Mouse (Mus musculus) T-cell, adult 2 months (primary cell): ENCODE results near the gene Fscn3.

Experiments
- DNase-seq: peaks from one replicate; pipeline ENCODE4 v3.0.0; 2022; ENCODE audit warnings: low spot score

Gene Fscn3

DNA sequence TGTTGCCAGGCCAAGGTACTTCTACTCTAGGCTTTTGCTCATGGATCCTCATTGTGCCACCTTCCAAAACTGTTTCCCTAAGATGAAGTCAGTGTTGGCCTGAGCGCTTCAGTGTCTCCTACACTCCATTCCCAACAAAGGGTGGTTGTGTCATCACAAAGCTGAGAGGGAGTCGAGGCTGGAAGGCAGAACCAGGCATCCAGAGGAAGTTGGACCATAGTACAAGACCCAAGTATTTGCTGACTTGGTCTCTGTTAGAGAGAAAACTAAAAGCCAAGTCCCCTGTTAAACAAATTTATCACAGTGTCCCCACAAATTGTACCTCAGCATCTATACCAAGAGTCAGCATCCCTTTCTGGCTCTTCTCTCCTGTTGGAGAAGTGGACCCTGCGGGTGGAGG lies 701 bp downstream of the Fscn3 start, which contains the start of gene Gcc1:
TSS of gene Gcc1 (minus strand) at position 101 of the 400 bp plus-strand sequence.
- DNase-seq: no peak

DNA sequence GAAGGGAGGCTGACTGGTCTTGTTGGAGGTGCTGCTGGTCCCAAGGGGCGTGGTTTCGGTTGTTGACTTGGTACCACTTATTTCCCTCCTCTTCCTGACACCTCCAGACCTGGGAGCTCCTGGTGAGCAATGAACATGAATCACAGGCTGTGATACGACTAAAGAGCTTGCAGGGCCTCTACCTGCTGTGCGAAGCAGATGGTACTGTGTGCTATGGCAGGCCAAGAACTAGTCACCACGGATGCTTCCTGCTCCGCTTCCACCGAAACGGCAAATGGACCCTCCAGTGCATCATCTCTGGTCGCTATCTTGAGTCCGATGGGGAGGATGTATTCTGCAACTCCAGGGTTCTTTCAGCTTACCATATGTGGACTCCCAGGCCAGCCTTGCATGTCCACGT lies 2.3 kb downstream of the Fscn3 start:
- no peak for DNase-seq

DNA sequence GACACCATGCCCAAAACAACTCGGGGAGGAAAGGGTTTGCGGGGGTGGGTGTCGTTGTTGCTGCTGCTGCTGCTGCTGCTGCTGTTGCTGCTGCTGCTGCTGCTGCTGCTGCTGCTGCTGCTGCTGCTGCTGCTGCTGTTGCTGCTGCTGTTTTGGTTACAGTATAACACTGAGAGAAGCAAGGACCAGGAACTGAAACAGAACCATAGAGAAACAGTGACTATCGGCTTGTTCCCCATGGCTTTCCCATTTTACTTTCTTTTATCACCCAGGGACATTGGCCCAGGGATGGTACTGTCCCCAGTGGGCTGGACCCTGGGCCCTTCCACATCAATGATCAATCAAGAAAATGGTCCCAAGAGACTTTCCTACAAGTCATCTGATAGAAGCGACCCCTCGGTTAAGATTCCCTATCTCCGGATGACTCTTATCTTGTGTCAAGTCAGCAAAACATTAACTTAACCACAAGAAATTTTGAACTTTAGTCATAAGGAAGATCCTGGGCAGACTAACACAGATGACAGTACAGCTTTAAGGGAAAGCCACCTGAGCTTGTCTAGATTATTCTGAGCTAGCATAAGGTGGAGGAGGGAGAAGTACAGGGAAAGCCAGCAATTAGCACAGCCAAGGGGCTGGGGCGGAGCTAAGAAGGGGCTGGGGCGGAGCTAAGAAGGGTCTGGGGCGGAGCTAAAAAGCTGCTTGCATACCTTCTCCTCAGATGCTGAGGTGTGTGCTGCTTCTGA lies 3.4 kb downstream of the Fscn3 start:
- no peak for DNase-seq

DNA sequence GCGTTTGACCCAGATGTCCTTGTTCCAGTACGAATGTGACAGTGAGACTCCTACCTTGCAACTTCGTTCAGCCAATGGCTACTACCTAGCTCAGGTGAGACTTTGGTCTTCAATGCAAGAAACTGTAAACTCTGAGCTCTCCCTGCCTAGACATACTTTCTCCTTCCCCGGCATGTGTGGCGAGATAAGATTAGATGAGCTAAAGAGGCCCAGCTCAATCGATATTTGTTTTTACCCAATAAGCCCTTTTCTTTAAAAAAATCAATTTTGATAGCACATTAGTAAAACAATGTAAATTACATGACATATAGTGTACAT lies 3.9 kb downstream of the Fscn3 start:
- no peak for DNase-seq

DNA sequence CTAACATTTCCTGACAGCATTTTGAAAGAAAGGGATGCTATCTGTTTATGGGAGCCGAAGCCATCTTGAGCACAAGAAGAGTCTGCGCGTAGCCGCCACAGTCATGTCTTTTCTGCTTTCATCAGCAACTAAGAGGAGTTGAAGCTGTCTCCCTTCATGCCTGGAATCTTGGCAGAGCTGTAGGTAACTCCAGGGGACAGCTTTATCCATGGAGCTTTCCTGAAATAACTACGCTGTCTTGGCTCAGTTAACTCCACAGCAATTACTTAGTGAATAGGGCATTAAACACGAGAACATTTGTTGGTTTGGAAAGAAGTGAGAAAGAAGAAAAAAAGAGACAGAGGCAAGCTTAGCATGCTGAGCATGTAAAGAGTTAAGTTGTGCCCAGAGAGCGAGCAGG lies 20.3 kb downstream of the Fscn3 start:
- no peak for DNase-seq

DNA sequence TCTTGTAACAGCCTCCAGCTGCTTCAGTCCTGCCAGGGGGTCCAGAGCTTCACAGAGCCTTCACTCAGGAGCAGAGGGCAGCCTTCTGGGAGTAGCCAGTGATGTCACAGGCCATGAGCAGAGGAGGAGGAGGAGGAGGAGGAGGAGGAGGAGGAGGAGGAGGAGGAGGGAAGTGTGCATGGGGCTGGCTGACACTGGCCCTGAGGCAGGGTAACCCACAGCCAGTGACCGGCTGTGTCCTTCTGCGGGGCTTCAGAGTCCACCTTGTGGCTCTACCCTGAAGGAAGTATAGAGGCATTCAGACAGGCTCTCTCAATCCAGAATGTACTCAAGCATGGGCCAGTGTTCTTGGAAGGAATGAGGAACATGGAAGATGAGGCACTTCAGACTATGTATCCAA lies 21.7 kb downstream of the Fscn3 start, which contains the start of gene Pax4:
TSS of gene Pax4 (minus strand) at position 101 of the 400 bp plus-strand sequence.
- DNase-seq: no peak

DNA sequence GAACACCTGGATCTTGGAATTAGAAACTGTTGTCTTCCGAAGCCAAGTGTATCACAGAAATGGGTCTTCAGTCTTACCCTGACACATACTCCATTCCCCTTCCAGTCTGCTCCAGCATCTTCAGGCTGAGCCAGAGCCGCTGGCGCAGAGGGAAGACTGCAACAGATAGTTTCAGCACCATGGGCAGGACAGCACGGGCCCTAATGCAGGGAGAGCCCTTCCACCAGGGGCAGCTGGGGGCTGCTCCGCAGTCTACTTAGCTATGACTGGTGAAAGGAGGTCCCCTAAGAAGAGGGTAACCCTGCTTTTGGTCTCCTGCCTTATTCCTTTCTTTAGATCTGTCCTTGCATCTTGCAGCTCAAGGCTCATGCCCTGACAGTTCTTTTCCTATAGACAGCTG lies 22.9 kb downstream of the Fscn3 start:
- DNase-seq: no peak

DNA sequence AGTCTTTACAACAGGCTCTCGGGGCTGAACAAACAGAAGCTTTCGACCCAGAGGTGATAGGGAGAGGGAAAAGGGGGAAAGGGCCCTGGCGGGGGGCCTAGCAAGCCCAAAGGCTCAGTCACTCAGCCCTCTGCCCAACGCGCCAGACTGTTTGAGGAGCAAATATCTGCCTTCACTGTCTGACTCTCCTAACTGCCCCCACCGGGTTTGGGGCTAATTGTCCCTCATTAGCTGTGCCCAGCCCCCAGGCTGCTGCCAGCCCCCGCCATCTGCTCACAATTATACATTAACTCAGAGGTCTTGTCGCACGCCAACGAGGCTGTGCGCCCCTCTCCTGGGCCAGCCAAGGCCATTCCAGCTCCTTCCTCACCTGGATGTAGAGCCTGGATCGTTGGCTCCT lies 23.4 kb downstream of the Fscn3 start:
- DNase-seq: no peak

DNA sequence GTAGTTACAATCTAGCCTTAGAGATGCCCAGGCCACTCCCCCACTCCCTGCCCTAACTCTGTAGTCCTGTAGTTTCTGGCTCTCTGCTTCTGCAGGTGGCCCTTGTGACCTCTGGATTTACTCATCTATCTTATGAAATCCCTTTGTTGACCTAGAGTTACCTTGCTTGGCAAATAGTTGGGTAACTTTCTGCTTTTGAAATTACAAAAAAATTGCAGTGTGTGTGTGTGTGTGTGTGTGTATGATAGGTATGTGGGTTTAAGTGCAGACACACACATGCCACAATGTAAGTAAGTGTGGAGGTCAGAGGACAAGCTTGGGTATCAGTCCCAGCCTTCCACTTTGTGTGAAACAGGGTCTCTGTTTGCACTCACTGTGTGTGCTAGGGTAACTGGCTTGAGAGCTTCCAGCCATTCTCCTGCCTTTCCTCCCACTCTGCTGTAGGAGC lies 31.7 kb downstream of the Fscn3 start:
- no peak for DNase-seq

DNA sequence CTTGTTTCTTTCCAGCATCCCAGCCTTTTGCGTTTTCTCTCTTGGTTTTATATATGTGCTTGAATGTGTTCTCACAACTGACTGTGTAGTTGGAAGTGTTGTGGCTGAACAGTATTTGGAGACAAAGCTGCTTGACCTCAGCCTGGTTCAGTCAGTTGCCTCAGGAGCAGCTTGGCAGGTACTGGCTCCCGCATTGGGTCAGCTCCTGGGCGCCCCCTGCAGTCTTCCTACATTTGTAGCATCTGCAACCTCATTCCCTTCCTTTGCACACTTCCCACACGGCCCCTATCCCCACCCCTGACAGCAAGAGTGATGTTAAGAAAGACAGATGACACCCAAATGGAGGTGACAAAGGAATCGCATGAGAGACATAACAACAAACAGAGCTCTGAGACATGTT lies 32.9 kb downstream of the Fscn3 start:
- peak; percentile 30 for DNase-seq

DNA sequence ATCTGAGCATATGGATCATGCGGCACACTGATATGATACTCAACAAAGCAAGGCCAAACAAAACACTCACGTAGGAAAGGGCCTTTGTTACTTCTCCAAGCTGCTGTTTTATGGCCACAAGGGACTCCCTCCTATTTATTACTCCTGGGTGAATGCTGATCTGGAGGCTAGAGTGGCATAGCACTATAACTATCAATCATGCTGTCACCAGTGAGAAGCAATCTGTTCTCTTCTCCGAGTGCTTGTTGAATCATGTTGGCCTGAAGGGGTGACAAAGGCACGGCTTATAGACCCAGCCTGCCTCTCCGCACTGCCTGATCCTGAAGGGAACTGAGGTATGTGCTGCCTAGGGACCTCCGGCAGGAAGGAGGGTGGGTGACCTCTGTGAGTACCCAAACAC lies 37.0 kb downstream of the Fscn3 start:
- no peak for DNase-seq

DNA sequence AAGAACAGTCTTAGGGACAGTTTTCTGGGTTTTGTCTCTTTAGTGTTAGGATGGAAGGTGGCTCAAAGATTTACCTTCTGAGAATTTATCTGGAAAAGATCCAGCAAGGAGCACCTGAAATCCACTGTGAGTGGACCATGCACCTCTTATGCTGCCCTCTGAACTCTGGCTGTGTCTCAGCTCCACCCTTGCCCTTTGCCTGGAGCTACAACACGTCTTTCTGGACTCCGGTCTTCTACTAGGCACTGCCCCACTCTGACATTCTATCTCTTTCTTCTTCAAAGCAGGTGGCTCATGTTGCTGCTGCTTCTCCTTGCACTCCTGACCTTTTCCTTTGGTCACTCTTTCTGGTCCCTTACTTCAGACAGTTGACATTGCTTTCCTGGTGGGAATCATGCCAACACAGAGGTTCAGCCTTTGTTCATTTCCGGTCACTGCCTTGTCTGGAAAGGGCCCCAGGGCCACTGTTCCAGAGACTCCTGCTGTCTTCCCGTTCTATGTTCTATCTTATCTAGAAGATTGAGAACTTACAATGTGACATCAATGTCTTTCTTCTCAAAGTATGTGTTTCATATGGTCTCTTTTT lies 42.5 kb downstream of the Fscn3 start:
- DNase-seq: no peak

DNA sequence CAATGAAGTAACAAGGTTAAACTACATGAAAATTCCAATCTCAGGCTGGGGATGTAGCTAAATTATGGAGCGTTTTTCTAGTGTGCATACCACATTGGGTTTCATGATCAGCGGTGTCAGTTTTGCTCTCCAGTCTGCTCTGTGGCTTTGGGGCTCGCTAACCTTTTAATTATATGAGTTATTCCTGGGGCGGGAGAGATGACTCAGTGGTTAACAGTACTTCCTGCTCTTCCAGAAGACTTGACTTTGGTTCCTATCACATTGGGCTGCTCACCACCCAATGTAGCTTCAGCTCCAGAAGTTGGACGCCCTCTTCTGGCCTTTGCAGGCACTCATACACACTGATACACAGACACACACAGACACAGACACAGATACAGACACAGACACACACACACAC lies 43.0 kb downstream of the Fscn3 start:
- no peak for DNase-seq

DNA sequence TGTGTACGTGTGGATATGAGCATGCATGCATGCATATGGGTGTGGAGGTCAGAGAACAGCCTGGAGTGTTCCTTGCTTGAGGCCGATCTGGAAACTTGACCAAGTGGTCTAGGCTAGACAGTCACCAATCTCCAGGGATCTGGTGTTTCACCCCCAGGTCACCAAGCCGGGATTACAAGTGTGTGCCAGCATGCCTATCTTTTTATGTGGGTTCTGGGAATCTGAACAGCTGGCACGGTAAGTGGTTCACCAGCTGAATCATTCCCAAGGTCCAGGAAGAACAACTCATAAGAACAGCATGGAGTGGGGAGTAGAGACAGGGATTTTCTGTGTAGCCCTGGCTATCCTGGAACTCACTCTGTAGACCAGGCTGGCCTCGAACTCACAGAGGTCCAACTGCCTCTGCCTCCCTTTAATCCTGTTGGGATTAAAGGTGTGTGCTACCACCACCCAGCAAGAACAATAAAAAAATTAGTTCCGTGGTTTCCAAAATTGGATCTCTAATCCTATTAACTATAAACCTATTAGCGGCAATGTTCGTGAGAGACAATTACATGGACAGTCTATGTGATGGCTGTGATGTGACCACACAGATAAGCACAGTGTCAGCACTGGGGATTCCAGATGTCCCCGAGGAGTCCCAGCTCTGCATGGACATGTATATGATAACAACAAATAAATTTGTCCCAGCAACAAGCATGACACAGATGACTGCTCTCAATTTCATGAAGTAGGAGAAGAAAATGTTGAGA lies 43.9 kb downstream of the Fscn3 start:
- DNase-seq: no peak

DNA sequence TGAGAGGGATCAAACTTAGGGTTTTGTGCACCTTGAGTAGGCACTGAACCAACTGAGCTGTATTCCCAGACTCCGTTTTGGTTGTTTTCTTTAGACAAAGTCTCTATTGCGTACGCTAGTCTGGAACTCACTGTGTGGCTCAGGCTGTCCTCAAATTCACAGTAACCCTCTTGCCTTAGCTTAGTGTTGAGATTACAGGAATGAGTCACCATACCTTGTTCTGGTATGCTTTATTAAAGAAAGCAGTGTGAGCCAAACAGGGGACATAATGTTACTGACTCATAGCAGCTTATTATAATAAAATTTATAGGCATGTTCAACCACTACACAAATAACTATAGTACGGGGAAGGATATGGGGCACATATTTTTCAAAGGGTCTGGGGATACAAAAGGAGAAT lies 46.6 kb downstream of the Fscn3 start:
- DNase-seq: no peak

DNA sequence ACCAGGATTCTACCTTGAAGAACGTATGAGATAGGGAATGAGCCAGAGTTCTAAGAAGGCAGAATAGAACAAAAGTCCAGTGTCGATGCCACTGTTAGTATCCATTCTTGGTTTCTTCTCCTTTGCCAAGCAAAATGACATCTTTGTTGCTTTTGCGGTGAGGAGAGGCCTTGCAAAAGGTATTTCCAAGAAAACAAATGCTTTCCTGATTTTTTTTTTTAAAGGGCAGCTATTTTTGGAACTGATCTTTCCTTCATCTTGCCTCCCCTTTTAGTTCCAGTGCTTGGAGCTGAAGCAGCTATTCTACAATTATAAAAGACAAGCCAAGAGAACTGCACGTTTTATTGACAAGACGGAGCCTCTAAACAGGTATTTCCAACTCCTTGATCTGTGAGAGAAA lies 47.2 kb downstream of the Fscn3 start, which contains the start of gene Snd1:
TSS of gene Snd1 (plus strand) at position 301 of the 400 bp plus-strand sequence.
- no peak for DNase-seq

DNA sequence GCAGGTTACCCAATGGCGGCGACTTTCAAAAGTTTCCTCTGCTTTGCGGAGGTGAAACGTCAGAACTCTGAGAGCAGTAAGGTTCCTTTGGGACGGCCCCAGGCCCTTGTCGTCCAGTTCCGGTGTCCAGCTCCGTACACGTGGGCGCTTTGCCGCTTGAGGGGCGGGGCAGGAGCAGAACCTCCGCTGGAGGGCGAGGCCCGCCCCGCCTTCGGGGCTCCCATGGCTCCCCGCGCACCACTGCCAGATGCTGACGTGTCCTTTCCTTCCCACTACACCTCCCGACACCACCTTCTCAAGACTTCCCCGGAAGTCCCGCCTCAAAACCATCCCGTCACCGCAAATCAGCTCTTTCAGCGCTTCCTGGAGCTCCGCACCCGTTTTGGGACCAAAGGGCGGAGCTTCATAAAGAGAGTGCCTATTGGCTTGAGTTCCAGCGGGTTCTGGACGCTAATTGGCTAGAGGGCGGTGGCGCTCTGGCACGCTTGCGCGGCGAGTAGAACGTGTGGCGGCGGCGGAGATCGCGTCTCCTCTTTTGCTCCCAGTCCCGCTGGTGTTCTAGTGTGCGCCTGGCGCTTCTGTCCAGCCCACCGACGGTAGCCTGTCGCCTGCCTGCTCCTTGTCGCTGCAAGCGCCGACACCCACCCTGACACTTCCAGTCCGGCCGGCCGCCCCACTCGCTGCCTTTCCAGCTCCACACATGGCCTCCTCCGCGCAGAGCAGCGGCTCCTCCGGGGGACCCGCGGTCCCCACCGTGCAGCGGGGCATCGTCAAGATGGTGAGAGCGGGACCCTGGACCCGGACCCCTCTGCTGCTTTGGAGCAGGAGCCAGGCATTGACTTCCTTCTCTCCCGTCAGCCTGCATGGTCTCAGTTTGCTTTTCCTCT lies 52.5 kb downstream of the Fscn3 start:
- DNase-seq: peak; percentile 99

DNA sequence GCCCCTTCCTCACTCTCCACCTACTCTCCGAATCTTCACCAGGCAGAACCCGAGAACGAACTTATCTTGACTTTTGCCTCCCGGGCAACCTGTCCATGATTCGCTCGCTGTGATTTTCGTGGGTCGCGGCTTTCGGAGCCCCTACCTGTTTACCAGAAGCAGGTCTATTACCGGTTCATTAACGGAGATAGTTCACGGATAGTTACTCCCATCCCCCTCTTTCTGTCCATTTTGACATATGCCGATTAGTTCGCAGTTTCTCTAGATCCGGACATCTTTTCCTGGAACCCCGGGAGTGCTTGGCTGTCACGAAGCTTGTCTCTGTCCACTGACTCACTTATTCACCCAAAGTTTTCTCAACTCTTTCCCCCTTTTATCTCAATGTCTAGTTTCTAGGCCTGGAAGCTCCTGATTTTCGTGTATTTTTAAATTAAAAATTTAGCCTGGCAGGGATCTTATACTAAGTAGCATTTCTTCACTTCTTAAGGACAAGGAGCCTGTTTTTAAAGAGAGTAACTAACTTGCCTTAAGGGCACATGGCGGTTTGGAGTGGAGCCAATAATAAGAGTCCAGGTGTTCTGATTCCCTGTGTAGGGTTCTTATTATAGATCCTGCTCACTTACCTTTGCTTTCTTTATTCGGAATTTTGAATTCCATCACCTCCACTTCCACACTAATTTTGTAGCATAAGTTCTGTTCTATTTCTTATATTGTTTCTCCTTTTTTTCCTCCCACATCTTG lies 53.3 kb downstream of the Fscn3 start:
- DNase-seq: no peak

DNA sequence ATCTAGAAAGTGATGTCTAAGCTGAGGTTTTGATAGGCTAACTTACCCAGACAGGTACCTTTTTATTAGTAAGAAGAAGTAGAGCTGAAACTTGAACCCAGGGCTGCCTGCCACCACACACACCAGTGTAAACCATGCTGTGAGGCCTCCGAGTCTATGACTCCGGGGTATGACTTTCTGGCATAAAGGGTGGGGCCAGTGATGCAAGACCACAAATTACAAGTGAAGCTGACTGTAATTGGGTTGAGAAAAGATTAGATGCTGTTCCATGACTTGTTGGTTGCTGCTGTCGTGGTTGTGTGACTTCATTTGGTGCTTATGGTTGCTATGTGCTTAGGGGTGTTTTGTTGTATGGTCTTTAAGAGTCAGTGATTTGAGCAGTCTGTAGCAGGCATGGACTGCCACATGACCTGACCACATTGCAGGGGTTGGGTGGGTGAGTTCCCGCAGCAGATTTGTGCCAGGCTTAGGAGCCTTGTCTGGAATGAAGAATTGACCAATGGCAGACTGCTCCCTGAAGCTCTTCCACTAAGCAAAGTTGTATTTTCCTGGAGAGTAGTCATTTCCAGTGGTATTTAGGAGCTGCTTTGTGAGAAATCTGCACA lies 55.2 kb downstream of the Fscn3 start:
- no peak for DNase-seq

DNA sequence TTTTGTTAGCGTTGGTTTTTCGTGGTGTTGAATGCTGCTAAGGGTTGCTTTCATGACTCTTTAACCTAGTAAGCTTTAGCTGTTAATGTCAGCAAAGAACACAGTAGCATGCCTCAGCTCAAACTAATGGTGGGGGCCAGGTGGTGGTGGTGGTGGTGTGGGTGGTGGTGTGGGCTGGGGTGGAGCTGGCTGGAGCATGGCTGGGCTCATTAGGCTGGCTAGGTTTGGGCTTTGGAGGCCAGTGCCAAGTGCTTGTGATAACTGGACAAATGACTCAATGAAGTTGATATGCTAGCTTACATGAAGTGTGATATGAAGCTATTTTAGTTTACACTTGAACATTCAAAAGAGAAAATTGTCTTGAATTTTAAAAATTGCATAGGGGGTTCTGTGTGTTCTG lies 58.4 kb downstream of the Fscn3 start:
- no peak for DNase-seq

DNA sequence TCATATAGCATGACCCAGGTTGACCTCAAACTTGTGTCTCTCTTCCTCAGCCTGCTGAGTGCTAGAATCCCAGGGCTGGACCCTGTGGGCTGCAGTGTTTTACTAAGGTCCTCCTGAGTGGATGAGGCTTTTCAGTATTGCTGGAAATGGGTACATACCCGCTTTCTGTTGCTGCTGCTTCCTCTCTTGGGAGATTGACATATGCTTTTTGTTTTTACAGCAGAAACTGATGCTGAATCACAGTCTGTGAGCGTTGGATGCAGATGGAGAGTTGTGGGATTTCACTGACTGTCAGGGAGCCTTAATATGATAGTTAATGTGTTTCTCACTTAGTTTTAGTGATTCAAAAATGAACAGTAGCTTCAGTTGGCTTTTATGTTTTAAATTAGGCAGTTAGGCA lies 58.9 kb downstream of the Fscn3 start:
- no peak for DNase-seq
